Comparison of ENCODE assay signal across 23 mouse cellular contexts in genomic region chr2:140885176-140885575, GRCm38 (mm10).
"Had no signal": no experiment of that assay in that cellular context is flagged by ENCODE, and none has a peak within 500 bp of the region (broad histone marks: within the 10 kb centered on the region; RNA-seq: fewer than 3 reads in every experiment).

No protein-coding gene starts in this region.

- H3K27ac ChIP-seq: limb, embryonic 12.5 days; limb, embryonic 15.5 days; liver, embryonic 14.5 days; lung, embryonic 15.5 days; midbrain, embryonic 10.5 days; midbrain, embryonic 13.5 days; neural tube, embryonic 13.5 days; stomach, embryonic 15.5 days had no signal

- H3K4me1 ChIP-seq: limb, embryonic 12.5 days; limb, embryonic 15.5 days; lung, embryonic 15.5 days; megakaryocyte, embryonic 14.5 days; midbrain, embryonic 10.5 days; midbrain, embryonic 13.5 days; neural tube, embryonic 13.5 days; stomach, embryonic 15.5 days had no signal

- H3K27me3 ChIP-seq: limb, embryonic 12.5 days; limb, embryonic 15.5 days; lung, embryonic 15.5 days; megakaryocyte, embryonic 14.5 days; midbrain, embryonic 13.5 days; neural tube, embryonic 13.5 days; stomach, embryonic 15.5 days had no signal

- ATAC-seq: liver, postnatal 0 days; midbrain, embryonic 13.5 days; midbrain, embryonic 16.5 days had no signal

- DNase-seq: kidney, adult 9 months; kidney, postnatal 14 days; kidney, postnatal 4 days; left cerebral cortex, postnatal 4 days; liver, postnatal 0 days; retina, postnatal 1 day; right cerebral cortex, postnatal 25 days; spleen, adult 18-20 months; thymus, adult 2 months; thymus, postnatal 14 days; thymus, postnatal 4 days had no signal

- H3K9ac ChIP-seq: limb, embryonic 12.5 days; limb, embryonic 15.5 days; liver, embryonic 14.5 days; liver, postnatal 0 days; lung, embryonic 15.5 days; midbrain, embryonic 13.5 days; neural tube, embryonic 13.5 days; stomach, embryonic 15.5 days had no signal

- H3K4me2 ChIP-seq: limb, embryonic 12.5 days; limb, embryonic 15.5 days; liver, embryonic 11.5 days; lung, embryonic 15.5 days; midbrain, embryonic 13.5 days; neural tube, embryonic 13.5 days; stomach, embryonic 15.5 days had no signal

- H3K36me3 ChIP-seq: limb, embryonic 12.5 days; limb, embryonic 15.5 days; lung, embryonic 15.5 days; midbrain, embryonic 10.5 days; midbrain, embryonic 13.5 days; neural tube, embryonic 13.5 days; stomach, embryonic 15.5 days had no signal

- H3K4me3 ChIP-seq: limb, embryonic 12.5 days; limb, embryonic 15.5 days; lung, embryonic 15.5 days; megakaryocyte, embryonic 14.5 days; midbrain, embryonic 10.5 days; midbrain, embryonic 13.5 days; myocyte; neural tube, embryonic 13.5 days; stomach, embryonic 15.5 days had no signal

- H3K9me3 ChIP-seq: limb, embryonic 12.5 days; limb, embryonic 15.5 days; lung, embryonic 15.5 days; megakaryocyte, embryonic 14.5 days; midbrain, embryonic 10.5 days; midbrain, embryonic 13.5 days; neural tube, embryonic 13.5 days; stomach, embryonic 15.5 days had no signal
